Mouse (Mus musculus): ENCODE data around the gene Sdhb.

The Sdhb gene

GRCm38 (mm10) chr4:140977886-140978692, 17.1 kb downstream of the Sdhb start:
- no peak for DNase-seq (ENCODE audit: low read depth)

DNA sequence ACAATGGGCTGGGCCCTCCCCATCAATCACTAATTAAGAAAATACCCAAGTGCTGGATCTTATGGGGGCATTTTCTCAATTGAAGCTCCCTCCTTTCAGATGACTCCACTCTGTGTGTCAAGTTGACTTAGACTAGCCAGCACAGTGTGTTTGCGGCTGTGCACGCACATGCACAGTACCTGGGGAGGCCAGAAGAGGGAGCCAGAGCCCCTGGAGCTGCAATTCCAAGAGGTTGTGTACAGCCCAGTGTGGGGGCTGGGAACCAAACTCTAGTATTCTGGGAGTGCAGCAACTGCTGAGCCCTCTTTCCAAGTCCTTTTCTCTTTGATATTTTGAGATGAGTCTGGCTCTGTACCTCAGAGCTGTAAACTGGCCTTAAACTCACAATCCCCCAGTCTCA, 20.6 kb downstream of the Sdhb start:
- DNase-seq (ENCODE audit: low read depth): peak; percentile 43

GRCm38 (mm10) chr4:140982808-140983207, 21.8 kb downstream of the Sdhb start:
- no peak for DNase-seq (ENCODE audit: low read depth)

DNA sequence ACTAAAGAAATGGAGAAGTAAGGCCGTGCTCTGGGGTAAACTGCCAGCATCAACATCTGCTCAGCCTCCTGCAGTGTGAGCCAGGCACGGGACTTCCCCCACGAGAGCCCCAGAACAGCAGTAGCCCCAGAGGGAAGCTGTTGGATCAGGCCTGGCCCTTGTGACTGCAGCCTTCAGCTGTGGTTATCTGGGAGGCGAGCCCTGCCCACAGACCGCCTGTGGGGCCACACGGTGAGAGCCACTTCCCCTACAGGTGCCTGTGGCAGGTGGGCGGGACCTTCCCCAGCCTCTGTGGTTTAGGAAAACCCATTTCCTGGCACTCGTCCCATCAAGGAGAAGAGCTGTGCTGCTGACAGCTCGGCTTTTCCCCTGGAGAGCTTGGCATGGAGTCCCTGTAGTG, 22.4 kb downstream of the Sdhb start:
- peak; percentile 63 for DNase-seq (ENCODE audit: low read depth)

- DNase-seq (ENCODE audit: low read depth): no peak
Observed at GRCm38 (mm10) chr4:140984544-140984943, 23.5 kb downstream of the Sdhb start.

GRCm38 (mm10) chr4:140986024-140986710, 25.2 kb downstream of the Sdhb start:
- DNase-seq (ENCODE audit: low read depth): no peak

- peak; percentile 85 for DNase-seq (ENCODE audit: low read depth)
Observed at GRCm38 (mm10) chr4:140986711-140987395, 25.9 kb downstream of the Sdhb start, which contains the start of gene Atp13a2. Gene Atp13a2, plus strand, starts transcription at chr4:140986873.

- DNase-seq (ENCODE audit: low read depth): no peak
Observed at GRCm38 (mm10) chr4:140987476-140987875, 26.5 kb downstream of the Sdhb start.

DNA sequence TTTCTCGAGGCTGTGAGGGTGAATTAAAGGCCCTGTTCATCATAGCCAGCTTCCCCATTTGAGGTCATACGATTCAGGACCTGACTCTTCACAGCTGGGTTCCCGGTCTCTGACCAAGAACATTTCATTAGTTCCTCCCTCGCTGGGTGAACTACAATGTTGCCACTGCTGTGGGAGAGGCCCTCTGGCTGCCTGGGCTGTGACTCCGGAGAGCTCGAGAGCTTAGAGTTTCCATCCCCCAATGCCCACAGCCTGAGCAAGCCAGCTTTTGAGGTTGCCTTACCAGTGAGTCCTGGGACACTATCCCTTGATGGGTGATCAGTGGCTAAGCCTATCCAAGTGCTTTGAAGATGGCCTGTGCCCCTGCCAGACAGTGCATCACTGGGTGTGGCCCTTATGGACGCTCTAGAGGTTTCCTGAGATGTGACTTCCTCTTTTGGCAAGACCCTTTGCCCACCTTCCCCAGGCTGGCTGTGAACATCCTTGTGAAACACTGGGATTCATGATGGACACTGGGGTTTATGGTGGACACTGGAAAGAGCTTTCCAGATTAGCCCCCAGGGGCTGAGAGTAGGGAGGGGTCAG, 27.8 kb downstream of the Sdhb start:
- DNase-seq (ENCODE audit: low read depth): no peak

GRCm38 (mm10) chr4:140989447-140989846, 28.4 kb downstream of the Sdhb start:
- no peak for DNase-seq (ENCODE audit: low read depth)

- no peak for DNase-seq (ENCODE audit: low read depth)
Observed at GRCm38 (mm10) chr4:140992215-140992614, 31.2 kb downstream of the Sdhb start.

GRCm38 (mm10) chr4:140993846-140994245, 32.8 kb downstream of the Sdhb start:
- no peak for DNase-seq (ENCODE audit: low read depth)

DNA sequence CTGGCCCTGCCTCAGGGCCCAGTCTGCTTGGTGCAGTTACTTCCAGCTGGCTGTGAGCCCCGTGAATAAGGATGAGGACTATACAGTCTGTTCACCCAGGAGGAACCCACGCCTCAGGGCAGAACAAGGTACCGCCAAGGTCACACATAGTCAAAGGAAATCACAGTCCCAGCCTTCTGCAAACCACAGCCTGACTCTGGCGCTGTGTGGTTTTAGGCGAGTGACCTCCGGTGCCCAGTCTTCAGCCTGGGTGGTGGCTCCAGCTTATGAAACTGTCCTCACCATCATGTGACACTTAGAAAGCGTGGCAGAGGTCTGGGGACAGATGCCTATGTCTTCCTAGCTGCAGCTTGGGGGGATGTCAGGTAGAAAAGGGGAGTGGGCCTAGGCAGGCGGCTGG, 34.8 kb downstream of the Sdhb start:
- no peak for DNase-seq (ENCODE audit: low read depth)

GRCm38 (mm10) chr4:140996812-140997211, 35.8 kb downstream of the Sdhb start:
- no peak for DNase-seq (ENCODE audit: low read depth)

DNA sequence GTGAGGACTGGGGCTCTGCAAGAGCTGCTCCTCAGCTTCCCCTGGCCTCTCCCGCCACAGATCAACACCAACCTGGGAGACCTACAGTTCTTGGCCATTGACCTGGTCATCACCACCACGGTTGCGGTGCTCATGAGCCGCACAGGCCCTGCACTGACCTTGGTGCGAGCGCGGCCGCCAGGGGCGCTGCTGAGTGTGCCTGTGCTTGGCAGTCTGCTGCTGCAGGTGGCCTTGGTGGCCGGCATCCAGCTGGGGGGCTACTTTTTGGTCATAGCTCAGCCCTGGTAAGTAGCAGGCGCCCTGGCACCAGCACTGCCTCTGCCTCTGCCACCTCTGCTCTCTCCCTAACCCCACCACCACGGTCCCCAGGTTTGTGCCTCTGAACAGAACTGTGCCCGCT, 45.0 kb downstream of the Sdhb start:
- DNase-seq (ENCODE audit: low read depth): no peak

DNA sequence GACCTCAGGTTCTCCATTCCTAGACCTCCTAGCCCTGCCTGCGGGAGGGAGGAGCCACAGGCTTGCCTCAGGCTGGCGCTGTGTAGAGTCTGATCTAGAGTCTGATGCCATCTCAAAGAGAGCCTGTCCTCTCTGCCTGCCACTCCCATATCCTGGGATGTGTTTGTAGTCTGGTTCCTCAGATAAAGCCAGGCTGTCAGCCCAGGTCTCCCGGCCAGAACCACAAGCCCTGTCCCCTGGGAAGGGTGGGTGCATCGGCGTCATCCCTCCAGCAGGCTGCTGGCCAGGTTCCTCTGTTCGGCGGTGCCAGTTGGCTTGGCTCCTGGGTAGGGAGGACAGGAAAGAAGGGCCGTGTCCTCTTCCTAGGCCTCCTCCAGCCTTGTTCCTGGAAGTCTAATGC, 47.0 kb downstream of the Sdhb start:
- DNase-seq (ENCODE audit: low read depth): no peak

DNA sequence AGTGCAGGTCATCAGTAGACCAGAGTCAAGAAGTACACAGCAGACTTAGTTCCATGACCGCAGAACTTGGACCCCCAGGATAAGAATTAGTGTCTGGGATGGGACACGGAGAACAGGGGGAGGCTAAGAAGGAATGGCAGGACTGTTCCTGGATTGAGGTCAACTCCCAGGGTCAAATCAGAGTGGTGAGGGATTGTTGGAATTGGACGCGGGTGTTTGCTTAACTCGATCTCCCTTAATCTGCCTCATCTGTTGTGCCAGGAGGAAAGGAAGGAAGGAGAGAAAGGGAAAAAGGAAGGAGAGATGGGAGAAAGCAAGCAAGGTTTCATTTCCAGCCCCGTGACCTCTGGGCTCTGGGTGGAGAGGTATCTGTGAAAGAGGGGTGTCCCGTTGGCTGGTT, 49.1 kb downstream of the Sdhb start, which contains the start of gene Mfap2:
Gene Mfap2, plus strand, starts transcription at position 301 of the 400 bp plus-strand sequence.
- DNase-seq (ENCODE audit: low read depth): no peak

DNA sequence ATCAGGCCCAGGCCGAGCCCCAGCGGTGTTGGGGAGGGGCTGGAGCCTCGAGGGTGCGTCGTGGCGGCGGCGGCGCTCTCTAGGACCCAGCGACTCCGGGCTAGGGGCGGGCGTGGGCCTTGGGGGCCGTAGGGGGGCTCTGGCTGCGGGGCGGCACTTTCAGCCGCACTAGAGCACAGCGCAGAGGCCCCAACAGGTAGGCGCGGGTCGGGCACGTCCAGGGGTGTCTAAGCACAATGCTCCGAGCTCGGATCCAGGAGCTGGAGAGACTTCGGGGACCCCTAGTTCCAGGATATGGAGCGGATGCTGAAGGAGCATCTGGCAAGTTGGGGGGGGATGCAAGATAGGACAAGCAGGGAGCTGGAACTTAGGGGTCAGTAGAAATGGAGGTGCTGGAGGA, 49.5 kb downstream of the Sdhb start:
- no peak for DNase-seq (ENCODE audit: low read depth)

- DNase-seq (ENCODE audit: low read depth): no peak
Observed at GRCm38 (mm10) chr4:141010941-141011429, 50.0 kb downstream of the Sdhb start.

DNA sequence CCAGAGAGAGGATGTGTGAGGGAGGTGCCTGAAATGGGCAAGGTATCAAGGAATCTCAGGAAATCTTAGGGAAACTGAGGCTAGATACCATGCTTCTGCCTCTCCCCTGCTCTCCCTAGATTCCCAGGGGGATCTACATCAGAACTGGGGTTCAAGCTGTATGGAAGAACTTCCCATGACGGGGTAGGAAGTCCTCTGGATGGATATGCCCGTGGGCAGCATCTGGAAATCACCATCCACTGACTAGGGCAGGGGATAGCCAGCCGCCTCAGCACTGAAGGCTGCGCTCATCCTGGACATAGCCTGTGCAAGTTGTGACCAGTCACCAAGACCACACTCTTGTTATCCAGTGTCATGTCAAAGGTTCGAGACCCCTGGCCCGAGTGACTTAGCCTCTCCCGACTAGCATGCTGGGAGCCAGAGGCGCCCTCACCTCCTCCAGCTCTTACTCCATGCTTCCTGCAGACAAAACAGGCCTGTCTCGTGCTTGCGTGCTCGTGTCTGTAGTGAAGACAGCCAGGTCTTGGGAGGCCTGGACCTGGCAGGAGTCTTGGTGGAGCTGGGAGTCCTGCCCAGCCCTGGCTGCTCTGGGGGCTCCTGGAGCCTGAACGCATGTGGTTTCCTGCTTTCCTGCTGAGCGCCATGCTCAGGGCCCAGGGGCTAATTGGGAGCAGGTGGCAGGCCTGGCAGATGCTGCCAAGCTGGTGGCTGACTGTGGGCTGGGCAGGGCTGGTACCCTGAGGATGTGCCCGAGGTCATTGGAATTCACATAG, 50.7 kb downstream of the Sdhb start:
- DNase-seq (ENCODE audit: low read depth): no peak

DNA sequence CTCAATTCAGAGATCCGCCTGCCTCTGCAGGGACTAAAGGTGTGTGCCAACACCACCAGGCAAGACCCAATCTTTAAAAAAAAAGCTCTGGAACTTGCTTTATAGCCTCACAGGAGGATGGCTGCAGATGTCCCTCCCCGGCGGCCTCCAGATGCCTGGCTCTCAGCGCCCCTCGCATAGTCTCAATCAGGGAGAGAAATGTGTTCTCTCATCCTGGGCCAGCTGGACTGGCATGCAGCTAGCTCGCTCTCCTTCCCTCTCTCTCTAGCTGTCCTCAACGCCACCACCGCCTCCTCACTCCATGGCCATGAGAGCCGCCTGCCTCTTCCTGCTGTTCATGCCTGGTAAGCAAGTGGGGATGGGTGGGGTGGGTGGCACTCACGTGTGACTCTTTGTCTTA, 51.6 kb downstream of the Sdhb start:
- DNase-seq (ENCODE audit: low read depth): no peak

All from naive thymus-derived CD4-positive, alpha-beta T cell, adult 2 months (primary cell).